Mouse (Mus musculus) heart, postnatal 0 days (tissue): ENCODE results near the gene Letmd1.

Experiments
- CTCF ChIP-seq: IDR thresholded peaks from 2 replicates; pipeline ENCODE4 v1.5.1; 2016; ENCODE audit warnings: antibody characterized with exemption, control low read depth, low read depth
- EP300 ChIP-seq: IDR thresholded peaks from 2 replicates; pipeline ENCODE4 v1.6.1; 2016; ENCODE audit warnings: antibody characterized with exemption, low read depth

- no peak for TF ChIP-seq CTCF
- no peak for TF ChIP-seq EP300
These were observed 44.6 kb downstream of the Letmd1 start for GRCm38 (mm10) chr15:100513387-100513786.
